Mouse (Mus musculus) CD8-positive naive resting alpha-beta T cell, adult 2 months (primary cell): ENCODE data around the gene Gcsh.
A peak's percentile ranks its signal among the peaks of the same experiment; 100 is the strongest.

Source experiments
- DNase-seq, 2 experiments: peaks; one replicate each; pipeline ENCODE4 v3.0.0; 2022; ENCODE audit warnings: low read depth in 2 of 2, low spot score in 2 of 2

Gcsh gene

DNA sequence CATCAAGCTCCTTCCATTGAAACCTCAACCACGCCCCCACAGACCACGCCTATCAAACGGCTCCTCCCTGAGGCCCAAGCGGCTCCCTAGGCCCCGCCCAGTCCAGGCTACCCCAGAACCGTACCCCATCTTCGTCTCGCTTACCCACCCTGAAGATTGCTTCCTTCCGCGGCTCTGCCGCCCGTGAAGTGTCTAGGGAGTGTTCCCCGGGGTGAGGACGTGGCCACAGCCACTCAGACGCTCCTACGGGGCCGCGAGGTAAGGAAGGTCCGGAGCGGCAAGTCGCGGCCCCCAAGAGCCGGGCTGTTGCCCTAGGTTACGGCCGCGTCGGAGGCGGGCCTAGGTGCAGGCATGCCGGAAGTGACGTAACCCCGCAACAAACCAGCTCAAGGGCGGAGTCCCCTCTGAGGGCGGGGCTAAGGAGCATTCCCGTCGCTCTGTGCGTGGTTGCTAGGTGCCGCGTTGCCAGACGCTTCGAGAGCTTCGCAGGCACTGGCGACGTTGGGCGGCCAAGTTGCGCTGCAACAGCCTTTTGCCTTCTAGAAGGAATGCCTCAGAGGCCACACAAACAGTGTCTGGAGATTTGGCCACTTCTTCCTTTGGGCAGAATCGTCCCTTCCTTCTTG is 14.6 kb downstream of the Gcsh start, which contains the start of gene 1700030J22Rik:
Gene 1700030J22Rik (minus strand): TSS at position 329 of the 626 bp plus-strand sequence.
- peak; percentile 96 to 98 for DNase-seq

DNA sequence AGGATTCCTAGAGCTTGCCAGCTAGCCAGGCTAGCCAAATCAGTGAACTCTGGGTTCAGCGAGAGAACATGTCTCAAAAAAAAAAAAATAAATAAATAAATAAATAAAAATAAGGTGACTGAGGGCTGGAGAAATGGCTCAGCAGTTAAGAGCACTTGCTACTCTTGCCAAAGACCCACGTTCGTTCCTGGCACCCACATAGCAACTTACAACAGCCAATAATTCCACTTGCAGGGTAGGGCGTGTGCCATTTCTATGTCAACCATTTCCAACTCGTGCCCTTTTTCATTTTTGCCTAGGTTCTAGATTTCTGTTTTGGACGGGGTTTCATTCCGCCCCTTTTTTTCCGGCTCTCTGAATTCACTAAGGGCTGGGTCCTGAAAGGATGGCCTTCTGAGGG is 15.3 kb downstream of the Gcsh start:
- no peak for DNase-seq

GRCm38 (mm10) chr8:116975606-116976005 is 17.7 kb downstream of the Gcsh start:
- no peak for DNase-seq

- no peak for DNase-seq
These were observed 18.3 kb downstream of the Gcsh start for GRCm38 (mm10) chr8:116975066-116975465.

DNA sequence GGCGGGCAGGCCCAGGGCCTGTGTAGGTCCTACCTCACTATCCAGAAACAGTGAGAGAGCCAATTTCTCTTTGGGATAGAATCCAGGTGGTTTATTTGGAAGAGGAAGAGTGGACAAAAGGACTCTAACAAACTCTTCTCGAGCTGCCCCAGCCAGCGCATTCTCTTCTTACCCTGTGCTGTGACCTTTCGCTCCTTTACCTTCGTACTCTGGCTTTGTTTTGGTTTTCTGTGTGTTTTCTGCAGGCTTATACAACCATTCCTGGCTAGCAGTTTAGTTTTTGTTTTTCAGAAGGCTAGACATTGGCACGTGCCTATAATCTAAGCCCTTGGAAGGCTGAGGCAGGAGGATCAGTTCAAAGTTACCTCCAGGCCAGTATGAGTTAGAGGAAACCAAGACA is 23.8 kb downstream of the Gcsh start:
- no peak for DNase-seq

DNA sequence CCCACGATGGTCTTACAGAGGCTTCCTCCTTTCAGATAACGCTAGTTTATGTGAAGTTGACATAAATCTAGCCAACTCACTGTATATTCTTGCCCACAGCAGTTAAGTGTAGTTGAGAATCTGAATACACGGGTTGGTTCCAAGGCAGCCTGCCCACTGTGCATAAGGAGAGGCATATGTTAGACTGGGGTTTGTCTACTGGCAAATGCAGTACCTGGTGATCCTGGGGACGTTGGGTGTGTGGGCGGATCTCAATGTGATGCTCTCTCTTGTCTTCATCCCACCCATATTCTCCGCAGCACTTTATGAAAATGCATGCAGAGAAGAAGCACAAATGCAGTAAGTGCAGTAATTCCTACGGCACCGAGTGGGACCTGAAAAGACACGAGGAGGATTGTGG is 38.9 kb downstream of the Gcsh start:
- no peak for DNase-seq

DNA sequence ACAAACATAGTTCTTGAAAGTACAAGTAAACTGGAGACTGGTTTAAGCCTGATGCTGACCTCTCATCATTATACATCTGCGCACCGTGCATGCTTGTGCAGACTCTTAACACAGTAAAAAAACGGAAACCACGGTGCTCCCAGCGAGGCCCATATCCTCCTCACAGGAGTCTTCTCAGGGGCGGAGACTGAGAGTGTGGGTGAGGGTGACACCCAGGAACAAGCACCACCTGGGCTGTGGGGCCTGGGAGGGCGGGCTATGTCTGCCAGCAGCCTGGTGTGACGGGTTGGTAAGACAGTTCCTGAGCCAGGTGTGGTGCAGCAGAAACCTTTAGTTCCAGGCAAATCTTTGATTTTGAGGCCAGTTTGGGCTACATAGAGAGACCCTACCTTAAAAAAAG is 40.9 kb downstream of the Gcsh start:
- DNase-seq: peak; percentile 3 to 5

DNA sequence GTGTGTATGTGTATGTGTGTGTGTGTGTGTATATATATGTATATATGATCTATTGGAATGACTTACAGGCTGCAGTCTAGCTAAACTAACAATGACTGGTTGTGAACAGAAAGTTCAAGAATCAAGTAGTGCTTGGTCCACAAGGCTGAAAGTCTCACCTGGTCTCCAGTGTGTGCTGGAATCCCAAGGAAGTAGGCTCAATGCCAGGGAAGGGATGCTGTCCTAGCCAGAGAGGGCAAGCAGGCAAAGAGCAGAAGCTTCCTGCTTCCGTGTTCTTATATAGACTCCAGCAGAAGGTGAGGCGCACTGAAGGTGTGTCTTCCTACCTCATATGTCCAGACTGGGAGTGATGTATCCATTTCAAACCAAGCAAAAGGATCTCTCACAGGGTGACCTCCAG is 41.6 kb downstream of the Gcsh start:
- no peak for DNase-seq

- no peak for DNase-seq
These were observed 42.0 kb downstream of the Gcsh start for GRCm38 (mm10) chr8:116951369-116951768.

DNA sequence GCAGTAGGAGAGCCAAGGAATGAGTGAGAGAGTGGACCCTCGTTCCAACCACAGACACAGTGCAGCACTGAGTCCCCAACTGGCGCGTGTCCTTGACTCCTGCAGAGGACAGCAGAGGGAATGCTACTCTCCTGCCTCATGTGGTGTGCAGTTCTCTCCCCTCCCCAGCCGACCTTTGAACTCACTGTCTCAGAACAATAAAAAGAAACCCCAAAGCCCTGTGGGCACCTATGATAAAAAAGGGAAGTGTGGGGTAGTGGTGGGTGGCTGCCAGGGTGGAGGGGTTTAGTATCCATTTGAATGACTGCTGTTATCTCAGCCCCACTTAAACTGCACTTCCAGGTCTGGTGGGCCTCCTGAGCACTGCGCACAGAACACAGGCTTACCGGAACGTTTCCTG is 45.7 kb downstream of the Gcsh start:
- DNase-seq: no peak

DNA sequence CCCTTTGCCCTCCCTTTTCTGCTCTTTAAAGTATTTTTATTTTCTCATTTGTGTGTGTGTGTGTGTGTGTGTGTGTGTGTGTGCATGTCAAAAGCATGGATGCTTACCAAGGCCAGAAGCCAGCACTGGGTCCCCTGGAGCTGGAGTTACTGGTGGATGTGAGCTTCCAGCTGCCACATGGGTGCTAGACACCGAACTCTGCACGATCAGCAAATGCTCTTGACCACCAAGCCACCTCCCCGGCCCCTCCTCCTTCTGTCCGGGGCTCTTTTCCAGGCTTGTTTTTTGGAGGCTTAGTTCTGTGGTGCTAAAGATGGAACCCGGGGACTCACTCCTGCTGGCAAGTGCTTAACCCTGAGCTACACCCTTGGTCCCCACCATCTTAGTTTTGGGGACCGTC is 46.5 kb downstream of the Gcsh start:
- DNase-seq: no peak

GRCm38 (mm10) chr8:116946268-116946838 is 47.0 kb downstream of the Gcsh start:
- peak; percentile 10 to 27 for DNase-seq

GRCm38 (mm10) chr8:116945169-116945910 is 48.0 kb downstream of the Gcsh start:
- no peak for DNase-seq

- DNase-seq: no peak
These were observed 49.0 kb downstream of the Gcsh start for GRCm38 (mm10) chr8:116944385-116944696.

- peak; percentile 11 to 21 for DNase-seq
These were observed 49.6 kb downstream of the Gcsh start for GRCm38 (mm10) chr8:116943555-116944384.

DNA sequence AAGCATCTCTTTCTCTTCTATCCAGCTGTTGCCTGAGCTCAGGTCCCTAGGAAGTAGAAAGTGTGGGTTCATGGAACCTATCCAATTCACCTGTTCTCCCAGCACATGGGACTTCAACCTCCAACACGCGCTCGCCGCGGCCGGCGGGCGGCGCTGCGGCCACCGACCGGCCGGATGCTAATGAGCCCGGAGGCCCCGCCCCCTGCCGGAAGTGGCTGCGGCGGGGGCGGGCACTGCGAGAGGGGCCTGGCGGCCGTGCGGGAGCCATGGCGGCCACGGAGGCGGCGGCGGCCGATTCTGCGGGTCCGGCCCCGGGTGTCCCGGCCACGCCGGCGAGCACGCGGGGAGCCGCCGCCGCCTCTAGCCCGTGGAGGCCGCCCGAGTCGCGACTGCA is 50.2 kb downstream of the Gcsh start, which contains the start of gene Atmin:
Gene Atmin (plus strand): TSS at position 233 of the 394 bp plus-strand sequence.
- DNase-seq: peak; percentile 42

- DNase-seq: no peak
These were observed 50.9 kb downstream of the Gcsh start for GRCm38 (mm10) chr8:116942284-116943058.

GRCm38 (mm10) chr8:116935506-116935905 is 57.8 kb downstream of the Gcsh start:
- no peak for DNase-seq

GRCm38 (mm10) chr8:116934976-116935375 is 58.4 kb downstream of the Gcsh start:
- DNase-seq: no peak
